Comparison of ENCODE assay signal across 12 mouse cellular contexts in genomic region chr5:137481897-137482296, GRCm38 (mm10). TPM values are rescaled to one million over a fixed set of nuclear protein-coding genes. Genes with fewer than 3 reads are reported as not detected.
DNase-seq lines count a peak whose midpoint lies in the region; ATAC-seq lines count a peak whose summit lies in the region.
"Had no signal": no experiment of that assay in that cellular context is flagged by ENCODE, and none has a peak within 500 bp of the region (broad histone marks: within the 10 kb centered on the region; RNA-seq: fewer than 3 reads in every experiment).

No protein-coding gene starts in this region.

- no peaks in the 10 kb centered on the region for H3K9me3 ChIP-seq in liver, embryonic 12.5 days (replicated peaks)
- H3K9me3 ChIP-seq: limb, embryonic 15.5 days had no signal

- H3K36me3 ChIP-seq in liver, embryonic 12.5 days: no peaks in the 10 kb centered on the region
- H3K36me3 ChIP-seq: limb, embryonic 15.5 days had no signal

- peaks cover 45% of the 10 kb centered on the region for H3K27me3 ChIP-seq in liver, embryonic 12.5 days (replicated peaks)

- DNase-seq in kidney, postnatal 25 days: peak; percentile 8 to 41
- no peak for DNase-seq in kidney, adult 8-10 months
- peak; percentile 39 for DNase-seq in MN1 (ENCODE audit: low spot score)
- peak; percentile 70 for DNase-seq in adipocyte (ENCODE audit: low spot score)
- DNase-seq in c-Kit-positive CD71-positive TER-119-positive erythroid progenitor cells, embryonic 14.5 days (ENCODE audit: low spot score): no peak

- no peak overlapping the region for H3K4me3 ChIP-seq in liver, embryonic 12.5 days
- H3K4me3 ChIP-seq: limb, embryonic 15.5 days had no signal

- no peak overlapping the region for H3K4me2 ChIP-seq in liver, embryonic 12.5 days
- H3K4me2 ChIP-seq: limb, embryonic 15.5 days had no signal

- no peaks in the 10 kb centered on the region for H3K4me1 ChIP-seq in liver, embryonic 12.5 days

- H3K27ac ChIP-seq in liver, embryonic 12.5 days: peak overlapping the region; percentile 50; the same call in 1 of the 2 replicates
- H3K27ac ChIP-seq: limb, embryonic 15.5 days had no signal

- ATAC-seq in liver, embryonic 12.5 days: peak; percentile 60
- no peak for ATAC-seq in frontal cortex, adult (ENCODE audit: low TSS enrichment)
- no peak for ATAC-seq in granulocyte monocyte progenitor cell, adult 5-6 weeks (replicated peaks; ENCODE audit: poor library complexity, severe bottlenecking)
- ATAC-seq: Patski had no signal

- H3K9ac ChIP-seq in liver, embryonic 12.5 days: no peak overlapping the region
- H3K9ac ChIP-seq: limb, embryonic 15.5 days had no signal

- WGBS in liver, embryonic 12.5 days (ENCODE audit: insufficient replicate concordance): 59% methylated on average over 8 of the region's 8 CpGs

RNA-seq across cellular contexts. Expression of gene Zan, which starts 5.0 kb away (rescaled TPM):
- polyA plus RNA-seq in liver, embryonic 12.5 days (2016; fragmentation: Nextera tagmentation; extraction: Ambion mirVana): 0.29 and 0.31 TPM in 2 replicates
- 0.66 and 4.7 TPM in 2 replicates for total RNA-seq in granulocyte monocyte progenitor cell, adult 5-6 weeks (2014; fragmentation: Nextera tagmentation)
- total RNA-seq in granulocyte monocyte progenitor cell, adult 5-6 weeks (2017): 0.04 and 0.05 TPM in 2 replicates
- total RNA-seq: monocyte, adult 5-6 weeks had no signal

RNA-seq across cellular contexts. Expression of gene Pop7, which starts 20.4 kb away (rescaled TPM):
- polyA plus RNA-seq in liver, embryonic 12.5 days (2016; fragmentation: Nextera tagmentation; extraction: Ambion mirVana): 48.4 and 55.3 TPM in 2 replicates
- 31.2 and 36.5 TPM in 2 replicates for total RNA-seq in granulocyte monocyte progenitor cell, adult 5-6 weeks (2014; fragmentation: Nextera tagmentation)
- total RNA-seq in granulocyte monocyte progenitor cell, adult 5-6 weeks (2017): 18.3 and 28.9 TPM in 2 replicates

RNA-seq across cellular contexts. Expression of gene Gigyf1, which starts 36.5 kb away (rescaled TPM):
- polyA plus RNA-seq in liver, embryonic 12.5 days (2016; fragmentation: Nextera tagmentation; extraction: Ambion mirVana): 5.6 and 6.0 TPM in 2 replicates
- total RNA-seq in granulocyte monocyte progenitor cell, adult 5-6 weeks (2014; fragmentation: Nextera tagmentation): 21.0 and 21.7 TPM in 2 replicates
- 5.2 and 7.7 TPM in 2 replicates for total RNA-seq in granulocyte monocyte progenitor cell, adult 5-6 weeks (2017)

RNA-seq across cellular contexts. Expression of gene Epo, which starts 51.1 kb away (rescaled TPM):
- 1.7 and 2.3 TPM in 2 replicates for polyA plus RNA-seq in liver, embryonic 12.5 days (2016; fragmentation: Nextera tagmentation; extraction: Ambion mirVana)
- total RNA-seq in granulocyte monocyte progenitor cell, adult 5-6 weeks (2014; fragmentation: Nextera tagmentation): not detected in 2 replicates
- not detected in 2 replicates for total RNA-seq in granulocyte monocyte progenitor cell, adult 5-6 weeks (2017)
- total RNA-seq: monocyte, adult 5-6 weeks had no signal
- polyA plus RNA-seq: limb, embryonic 15.5 days; Patski; spleen, adult 2 months had no signal

RNA-seq across cellular contexts. Expression of gene Gnb2, which starts 51.4 kb away (rescaled TPM):
- 215 and 221 TPM in 2 replicates for polyA plus RNA-seq in liver, embryonic 12.5 days (2016; fragmentation: Nextera tagmentation; extraction: Ambion mirVana)
- total RNA-seq in granulocyte monocyte progenitor cell, adult 5-6 weeks (2014; fragmentation: Nextera tagmentation): 335 and 473 TPM in 2 replicates
- 226 and 299 TPM in 2 replicates for total RNA-seq in granulocyte monocyte progenitor cell, adult 5-6 weeks (2017)

Comparison
In these comparisons a context has a peak if more than half of its experiments do, and no peak if none do; other contexts are left out.
1. DNase-seq: peak in kidney, postnatal 25 days (2 of 2), MN1 (single experiment) and adipocyte (single experiment); none in kidney, adult 8-10 months (0 of 2) and c-Kit-positive CD71-positive TER-119-positive erythroid progenitor cells, embryonic 14.5 days (single experiment).